Mouse (Mus musculus) liver, adult 2 months (tissue): ENCODE results near the gene Bpifb2.

Experiments
- CTCF ChIP-seq: fragments of 200-500 bp; IDR thresholded peaks from 2 replicates; pipeline ENCODE4 v1.5.1; 2011; ENCODE audit warnings: low read depth, low read length, control low read depth
- POLR2A ChIP-seq: fragments of 200-500 bp; IDR thresholded peaks from 2 replicates; pipeline ENCODE4 v1.6.1; 2011; ENCODE audit warnings: low read length, control low read depth; ENCODE audit not compliant: insufficient read depth; ENCODE audit errors: extremely low read depth

DNA sequence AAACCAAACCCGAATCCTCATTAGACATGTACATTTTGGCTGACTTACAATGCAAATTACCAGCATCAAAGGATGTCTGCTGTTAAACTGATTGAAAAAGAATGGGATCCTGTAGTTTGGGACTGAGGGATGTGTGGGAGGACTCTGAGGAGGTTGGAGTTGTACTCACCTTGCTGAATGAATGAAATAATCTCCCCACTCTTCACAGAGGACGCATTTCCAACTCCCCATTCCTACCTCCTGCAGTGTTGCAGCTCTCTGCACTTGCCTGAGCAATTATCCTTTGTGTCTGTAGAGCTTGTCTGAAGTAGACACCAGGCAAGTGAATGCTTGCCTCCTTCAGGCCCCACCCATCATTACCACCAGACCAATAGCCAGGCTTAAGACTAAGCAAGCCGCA lies 26.5 kb upstream of the Bpifb2 start:
- TF ChIP-seq CTCF (no peak), POLR2A (no peak)
